Mouse (Mus musculus) C2C12 (cell line): ENCODE data around the gene Dnal1.

Experiments
- CTCF ChIP-seq: IDR thresholded peaks from one replicate; pipeline ENCODE4 v1.5.1; 2011; ENCODE audit not compliant: control insufficient read depth, insufficient read depth, insufficient read length
- MYOD1 ChIP-seq: IDR thresholded peaks from one replicate; pipeline ENCODE4 v1.6.1; 2011; ENCODE audit warnings: low read depth; ENCODE audit not compliant: control insufficient read depth, insufficient read length

GRCm38 (mm10) chr12:84125892-84126291 lies 11.7 kb downstream of the Dnal1 start:
- no peak for TF ChIP-seq CTCF
- no peak for TF ChIP-seq MYOD1
